8 mouse cellular contexts compared by ENCODE assay signal in genomic region chr11:78550168-78551058, GRCm38 (mm10). TPM values are rescaled to one million over a fixed set of nuclear protein-coding genes. Genes with fewer than 3 reads are reported as not detected.
DNase-seq lines count a peak whose midpoint lies in the region; ATAC-seq and TF ChIP-seq lines count a peak whose summit lies in the region.

TSS of gene Tmem97 (minus strand) at chr11:78550777.

- peak; percentile 98 for DNase-seq in A20 (ENCODE audit: low read depth, low spot score)
- peak; percentile 97 to 98 for DNase-seq in heart, adult 9 months (ENCODE audit: low spot score in 2 of 2)
- DNase-seq in monocyte, adult 2 months (ENCODE audit: low read depth in 1 of 2, low spot score in 2 of 2), result peak; percentile 84 to 88
- DNase-seq in spleen, postnatal 36 days (ENCODE audit: low spot score in 2 of 2), result peak; percentile 95

- TF ChIP-seq POLR2A in bone marrow macrophage, adult 2 months (IDR thresholded peaks at IDR 0.05; ENCODE audit: borderline replicate concordance, low read depth, low read length), result no peak
- TF ChIP-seq POLR2A in embryonic fibroblast, embryonic 13.5 days (IDR thresholded peaks at IDR 0.05; ENCODE audit: low read depth, low read length), result peak; percentile 74

- H3K4me3 ChIP-seq in bone marrow macrophage, adult 2 months (ENCODE audit: insufficient read depth, low read length), result peak within 1 kb of the TSS; percentile 71
- peak within 1 kb of the TSS; percentile 81 for H3K4me3 ChIP-seq in embryonic fibroblast, embryonic 13.5 days (ENCODE audit: insufficient read depth, low read length)
- peak within 1 kb of the TSS; percentile 72 for H3K4me3 ChIP-seq in kidney, embryonic 14.5 days (ENCODE audit: low read length)
- H3K4me3 ChIP-seq in limb, embryonic 15.5 days, result peak within 1 kb of the TSS; percentile 73

- H3K27me3 ChIP-seq in kidney, embryonic 14.5 days (ENCODE audit: control insufficient read depth, insufficient read depth, low read length), result no peaks in the 10 kb centered on the region
- no peaks in the 10 kb centered on the region for H3K27me3 ChIP-seq in limb, embryonic 15.5 days

- WGBS in kidney, embryonic 14.5 days, result under 1% methylated on average over 59 of the region's 60 CpGs
- WGBS in limb, embryonic 15.5 days, result under 1% methylated on average over 60 of the region's 60 CpGs

- H3K4me2 ChIP-seq in kidney, embryonic 14.5 days (replicated peaks; ENCODE audit: low read depth, low read length), result peak within 1 kb of the TSS; percentile 86
- peak within 1 kb of the TSS; percentile 74 for H3K4me2 ChIP-seq in limb, embryonic 15.5 days

- peaks cover 23% of the 10 kb centered on the region for H3K4me1 ChIP-seq in bone marrow macrophage, adult 2 months (ENCODE audit: control insufficient read depth, insufficient read depth, low read length)
- peaks cover 8% of the 10 kb centered on the region; the same call in 1 of the 2 replicates for H3K4me1 ChIP-seq in embryonic fibroblast, embryonic 13.5 days (ENCODE audit: control insufficient read depth, insufficient read depth, low read length)
- H3K4me1 ChIP-seq in kidney, embryonic 14.5 days (ENCODE audit: control insufficient read depth, insufficient read depth, low read length), result peaks cover 16% of the 10 kb centered on the region; the same call in 1 of the 2 replicates
- peaks cover 18% of the 10 kb centered on the region for H3K4me1 ChIP-seq in limb, embryonic 15.5 days

- no peaks in the 10 kb centered on the region; the same call in 1 of the 2 replicates for H3K36me3 ChIP-seq in kidney, embryonic 14.5 days (ENCODE audit: control insufficient read depth, insufficient read depth, low read length)
- H3K36me3 ChIP-seq in limb, embryonic 15.5 days, result peaks cover under 1% of the 10 kb centered on the region

- H3K27ac ChIP-seq in bone marrow macrophage, adult 2 months (ENCODE audit: insufficient read depth, low read depth, low read length), result peak within 1 kb of the TSS; percentile 69
- H3K27ac ChIP-seq in embryonic fibroblast, embryonic 13.5 days (ENCODE audit: insufficient read depth, low read length), result peak within 1 kb of the TSS; percentile 32
- peak within 1 kb of the TSS; percentile 81 for H3K27ac ChIP-seq in kidney, embryonic 14.5 days (ENCODE audit: low read depth, low read length)
- peak within 1 kb of the TSS; percentile 88 for H3K27ac ChIP-seq in limb, embryonic 15.5 days

- ATAC-seq in kidney, embryonic 14.5 days (ENCODE audit: low FRiP score, low TSS enrichment), result peak; percentile 100
- ATAC-seq in limb, embryonic 15.5 days (ENCODE audit: insufficient number of reproducible peaks, low FRiP score, low TSS enrichment, low read depth), result peak; percentile 99

- H3K9me3 ChIP-seq in kidney, embryonic 14.5 days (ENCODE audit: control insufficient read depth, low read length), result no peaks in the 10 kb centered on the region
- no peaks in the 10 kb centered on the region for H3K9me3 ChIP-seq in limb, embryonic 15.5 days

- H3K9ac ChIP-seq in kidney, embryonic 14.5 days (ENCODE audit: low read depth, low read length), result peak within 1 kb of the TSS; percentile 74
- H3K9ac ChIP-seq in limb, embryonic 15.5 days, result peak within 1 kb of the TSS; percentile 63

- no peak for TF ChIP-seq CTCF in bone marrow macrophage, adult 2 months (IDR thresholded peaks at IDR 0.05; ENCODE audit: low read depth, low read length)
- no peak for TF ChIP-seq CTCF in embryonic fibroblast, embryonic 13.5 days (IDR thresholded peaks at IDR 0.05; ENCODE audit: borderline replicate concordance, insufficient read depth, low read length)

RNA-seq across cellular contexts. Expression of gene Tmem97, which starts in this region (rescaled TPM):
- polyA plus RNA-seq in bone marrow macrophage, adult 2 months (2012; ENCODE audit: insufficient read depth, insufficient read length, missing spikeins), result 28.5 and 29.2 TPM in 2 replicates
- polyA plus RNA-seq in embryonic fibroblast, embryonic 13.5 days (2011; ENCODE audit: insufficient read length, low read depth, missing spikeins), result 63.5 and 69.6 TPM in 2 replicates
- polyA plus RNA-seq in kidney, embryonic 14.5 days (2014; fragmentation: Nextera tagmentation; extraction: Ambion mirVana), result 91.1 and 103 TPM in 2 replicates
- 89.3 and 92.7 TPM in 2 replicates for polyA plus RNA-seq in limb, embryonic 15.5 days (2015; fragmentation: Nextera tagmentation; extraction: Ambion mirVana)

Comparison
In these comparisons a context has a peak if more than half of its experiments do, and no peak if none do; other contexts are left out.
1. Peak in every context shown above with its lines: DNase-seq, ATAC-seq, H3K4me3 ChIP-seq and H3K27ac ChIP-seq.
2. H3K27ac ChIP-seq: peak in every context shown above with its lines; median percentile 88 in limb, embryonic 15.5 days; 81 in kidney, embryonic 14.5 days; 69 in bone marrow macrophage, adult 2 months; 32 in embryonic fibroblast, embryonic 13.5 days.